Mouse (Mus musculus) adrenal gland (tissue): ENCODE results near the gene Wdr54.

Experiments used
- intact Hi-C: fragments of 180-260 bp; cut with DNase I; formaldehyde crosslinking; loops from one replicate; pipeline ENCODE4 v1.15.1; 2025
- long read RNA-seq, 2 experiments: library from polyadenylated mRNA; unstranded; transcript quantifications; one replicate each; pipeline ENCODE4 v2.0.0; 2020; ENCODE audit warnings: borderline replicate concordance in 1 of 2; ENCODE audit not compliant: insufficient replicate concordance in 1 of 2

Wdr54 gene
- long read RNA-seq, experiment 1, partial matches to known transcripts = 0 of 2 reads
- long read RNA-seq, experiment 1, other reads (novel, unspliced or antisense) = 2 of 2 reads
- long read RNA-seq, experiment 2, partial matches to known transcripts = 0 of 4 reads
- long read RNA-seq, experiment 2, other reads (novel, unspliced or antisense) = 4 of 4 reads

DNA sequence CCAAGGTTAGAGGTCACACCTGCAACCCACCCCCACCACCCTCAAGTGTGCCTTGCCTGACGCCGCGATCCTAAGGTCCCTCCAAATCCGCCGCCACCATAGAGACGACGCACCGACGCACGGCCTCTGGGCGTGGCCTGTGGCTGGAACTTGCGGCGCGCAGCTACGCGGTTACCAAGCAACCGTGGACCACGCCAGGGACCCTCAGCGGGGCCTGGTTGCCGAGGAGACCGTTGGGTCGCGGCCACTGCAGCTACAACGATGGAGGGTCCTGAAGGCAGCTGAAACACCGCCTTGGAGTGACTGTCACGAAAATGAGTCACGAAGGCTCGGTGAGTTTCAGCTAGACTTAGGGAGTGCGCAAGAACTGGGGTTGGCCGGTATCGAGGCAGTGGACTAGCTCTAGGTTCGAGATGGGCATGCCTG, at the start of gene Wdr54, which contains the start of gene 1700003E16Rik:
Gene Wdr54, minus strand, starts transcription at position 139 of the 426 bp plus-strand sequence.
Gene 1700003E16Rik, plus strand, starts transcription at position 146 of the 426 bp plus-strand sequence.
- intact Hi-C loops = loop anchor here (5.0 kb wide), 1 partner anchor 34 kb away; the partner anchor contains the start of gene Wbp1

DNA sequence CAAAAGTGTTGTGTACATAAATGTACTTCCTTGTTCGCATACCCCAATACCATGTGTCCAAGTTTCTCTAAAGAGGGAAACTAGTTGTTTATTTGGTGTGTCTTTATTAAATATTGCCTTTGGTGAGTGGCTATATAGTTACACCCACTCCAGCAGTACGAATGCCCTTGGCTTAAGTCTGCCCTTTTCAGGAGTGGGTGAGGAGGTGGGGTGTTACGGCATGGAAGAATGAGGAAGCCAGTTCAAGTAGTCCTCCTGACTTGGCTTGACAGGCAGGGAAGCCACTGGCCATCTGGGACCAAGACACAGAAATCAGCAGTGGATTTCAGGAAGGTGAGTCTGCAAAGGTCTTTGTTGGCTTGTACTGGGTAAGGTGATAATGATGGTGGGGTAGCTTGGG, 49.7 kb upstream of the Wdr54 start:
- intact Hi-C loops = no loop called here

DNA sequence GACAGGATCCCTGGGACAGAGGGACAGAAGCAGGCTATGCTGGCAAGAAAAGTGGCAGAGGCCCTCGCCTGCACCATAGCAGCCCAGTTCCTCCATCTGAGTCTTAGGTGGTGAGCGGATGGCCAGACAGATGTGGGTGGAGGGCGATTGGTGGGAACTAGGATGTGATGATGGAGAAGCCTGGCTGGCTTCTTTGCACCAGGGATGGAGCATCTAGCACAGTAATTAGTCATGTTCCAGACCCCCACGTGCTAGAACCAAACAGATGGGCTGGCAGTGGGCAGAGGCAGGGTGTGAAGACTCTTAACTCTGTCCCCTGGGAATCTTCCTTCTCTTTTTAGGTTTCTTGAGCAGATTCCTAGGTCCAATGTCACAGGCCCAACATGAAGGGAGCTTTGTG, 47.1 kb upstream of the Wdr54 start:
- intact Hi-C loops = loop anchor here (5.0 kb wide), 1 partner anchor 36 kb away; the partner anchor contains the start of gene Dctn1

DNA sequence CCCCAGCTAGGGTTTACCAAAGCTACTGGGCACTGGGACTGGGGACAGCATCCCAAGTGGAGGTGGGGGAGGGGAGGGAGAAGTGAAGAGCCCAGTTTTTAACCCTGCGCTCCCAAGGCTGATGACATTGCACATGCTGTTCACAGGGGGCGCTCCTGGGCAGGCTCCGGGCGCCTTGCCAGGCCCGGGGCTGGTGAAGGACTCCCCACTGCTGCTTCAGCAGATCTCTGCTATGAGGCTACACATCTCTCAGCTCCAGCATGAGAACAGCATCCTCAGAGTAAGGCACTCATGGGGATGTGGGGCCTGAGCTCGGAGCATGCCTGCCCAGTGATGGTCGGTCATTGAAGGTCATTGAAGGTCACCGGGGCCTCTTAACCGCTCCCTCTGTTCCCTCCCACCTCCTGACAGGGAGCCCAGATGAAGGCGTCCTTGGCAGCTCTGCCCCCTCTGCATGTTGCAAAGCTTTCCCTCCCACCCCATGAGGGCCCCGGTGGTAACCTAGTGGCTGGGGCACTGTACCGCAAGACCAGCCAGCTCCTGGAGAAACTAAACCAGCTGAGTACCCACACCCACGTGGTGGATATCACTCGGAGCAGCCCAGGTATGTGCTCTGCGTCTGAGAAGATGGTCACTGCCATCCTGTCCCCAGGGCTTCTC, 41.3 kb upstream of the Wdr54 start:
- intact Hi-C loops = no loop called here

DNA sequence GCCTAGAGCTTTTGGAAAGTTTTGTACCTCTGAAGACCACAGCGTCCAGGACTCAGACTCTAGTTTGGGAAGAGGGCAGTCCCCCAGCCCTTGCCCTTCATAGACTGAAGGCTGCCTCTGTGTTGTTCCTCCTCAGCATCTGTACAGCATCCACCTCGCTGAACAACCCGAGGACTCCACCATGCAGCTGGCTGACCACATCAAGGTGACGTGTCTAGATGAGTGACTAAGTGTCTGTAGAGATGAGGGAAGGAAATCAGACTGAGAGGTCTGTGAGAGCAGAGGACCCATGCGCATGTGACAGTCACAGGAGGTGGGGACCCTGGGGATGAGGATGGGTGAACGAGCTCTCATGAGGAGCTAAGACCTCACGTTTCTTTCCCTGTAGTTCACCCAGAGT, 37.4 kb upstream of the Wdr54 start:
- intact Hi-C loops = no loop called here

DNA sequence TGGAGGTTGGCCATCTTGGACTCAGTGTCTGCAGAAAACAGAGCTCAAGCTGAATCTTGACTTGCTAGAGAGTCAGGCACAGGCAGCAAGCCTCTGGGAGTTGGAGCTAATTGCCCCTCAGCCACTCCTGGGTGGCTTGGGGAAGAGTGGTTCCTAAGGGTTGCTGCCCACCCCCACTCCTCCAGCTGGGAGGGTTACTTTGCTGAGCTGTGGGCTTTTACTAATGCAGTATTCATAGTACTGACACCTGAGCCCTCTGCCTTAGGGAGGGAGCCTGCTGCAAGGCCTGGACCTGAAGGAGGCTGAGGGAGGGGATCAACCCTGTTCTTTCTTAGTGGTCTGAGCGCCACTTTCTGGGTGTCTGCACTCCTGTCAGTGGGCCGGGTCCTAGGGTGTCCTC, 30.7 kb upstream of the Wdr54 start:
- intact Hi-C loops = no loop called here

DNA sequence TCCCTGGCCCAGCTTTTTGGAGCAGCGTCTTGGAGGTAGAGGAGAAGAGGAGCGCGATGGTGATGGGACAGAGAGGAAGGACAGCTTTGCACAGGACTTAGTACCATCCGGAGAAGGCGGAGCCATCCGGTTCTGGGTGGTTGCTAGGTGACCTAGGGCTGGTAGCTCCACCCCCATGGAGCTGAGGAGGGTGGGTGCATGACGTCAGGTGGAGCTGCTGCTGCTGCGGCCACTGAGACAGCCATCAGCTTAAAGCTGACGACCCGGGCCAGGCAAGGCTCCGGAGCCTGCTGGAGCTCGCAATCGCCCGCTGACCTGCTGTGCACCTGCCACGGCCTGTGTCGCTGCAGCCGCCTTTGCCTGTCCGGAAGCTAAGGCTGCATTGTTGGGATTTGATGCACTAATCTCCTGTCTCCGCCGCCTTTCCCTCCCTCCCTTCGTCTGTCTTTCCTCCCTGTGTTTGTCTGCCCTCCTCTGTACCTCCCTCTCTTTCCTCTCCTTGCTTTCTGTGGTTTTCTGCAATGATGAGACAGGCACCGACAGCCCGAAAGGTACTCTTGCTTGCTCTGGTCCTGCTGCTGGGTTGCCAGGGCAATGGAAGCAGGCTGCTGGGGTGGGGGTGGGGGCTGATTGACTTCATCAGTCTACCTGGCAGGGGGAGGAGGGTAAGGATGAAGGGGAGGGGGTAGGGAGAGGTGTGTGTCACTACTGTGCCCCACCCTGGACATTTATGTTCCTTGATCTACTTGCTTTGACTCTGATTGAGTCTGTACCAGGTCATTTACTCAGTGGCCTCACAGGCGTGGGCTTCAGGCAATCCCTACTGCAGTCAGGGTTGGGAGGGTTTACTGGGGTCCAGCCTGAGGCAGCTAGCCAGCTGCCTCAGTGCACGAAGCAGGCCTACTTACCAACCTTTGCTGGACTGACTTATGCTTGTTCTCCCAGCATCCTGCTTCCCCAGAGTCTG, 30.0 kb upstream of the Wdr54 start:
- intact Hi-C loops = no loop called here

DNA sequence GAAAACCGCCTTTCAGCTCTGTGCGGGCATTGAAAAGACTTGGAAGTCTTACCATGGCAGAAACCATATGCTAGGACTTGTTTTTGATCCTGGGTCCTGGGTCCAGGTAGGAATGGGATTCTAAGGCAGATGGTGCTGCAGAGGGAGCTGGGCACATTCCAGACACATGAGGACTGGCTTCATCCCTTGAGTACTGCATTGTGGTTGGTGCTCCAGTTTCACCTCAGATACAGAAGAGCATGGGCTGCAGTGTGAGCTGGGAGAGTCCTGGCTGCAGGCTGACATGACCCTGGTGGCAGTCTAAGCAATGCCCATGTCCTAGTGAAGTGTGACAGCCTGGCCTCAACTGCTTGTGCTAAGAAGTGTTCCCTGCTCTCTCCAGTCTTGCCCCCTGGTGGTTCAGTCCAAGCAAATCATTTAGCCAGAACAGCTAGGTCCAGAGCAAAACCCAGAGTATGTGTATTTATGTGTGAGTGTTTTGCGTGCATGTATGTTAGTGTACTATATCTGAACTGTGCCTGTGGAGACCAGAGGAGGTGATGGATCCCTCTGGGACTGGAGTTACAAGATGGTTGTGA, 28.8 kb upstream of the Wdr54 start:
- intact Hi-C loops = no loop called here

DNA sequence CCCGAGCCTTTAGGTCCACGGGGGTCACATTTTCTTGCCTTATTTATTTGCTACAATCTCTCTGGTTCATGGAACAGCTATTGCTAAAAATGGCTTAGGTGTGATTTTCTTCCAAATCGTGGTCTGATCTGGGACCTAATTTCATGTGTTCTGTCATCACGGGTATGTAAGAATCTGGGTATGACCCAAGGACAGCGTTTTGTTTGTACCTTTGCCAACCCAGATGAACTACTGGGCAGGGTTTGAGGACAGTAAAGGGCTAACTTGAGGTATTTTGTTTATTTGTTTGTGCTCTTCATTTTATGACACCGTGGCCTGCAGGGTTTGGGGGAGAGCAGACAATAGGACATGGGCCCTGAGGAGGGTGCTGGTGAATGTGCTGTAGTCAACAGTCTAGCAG, 24.4 kb upstream of the Wdr54 start:
- intact Hi-C loops = no loop called here

DNA sequence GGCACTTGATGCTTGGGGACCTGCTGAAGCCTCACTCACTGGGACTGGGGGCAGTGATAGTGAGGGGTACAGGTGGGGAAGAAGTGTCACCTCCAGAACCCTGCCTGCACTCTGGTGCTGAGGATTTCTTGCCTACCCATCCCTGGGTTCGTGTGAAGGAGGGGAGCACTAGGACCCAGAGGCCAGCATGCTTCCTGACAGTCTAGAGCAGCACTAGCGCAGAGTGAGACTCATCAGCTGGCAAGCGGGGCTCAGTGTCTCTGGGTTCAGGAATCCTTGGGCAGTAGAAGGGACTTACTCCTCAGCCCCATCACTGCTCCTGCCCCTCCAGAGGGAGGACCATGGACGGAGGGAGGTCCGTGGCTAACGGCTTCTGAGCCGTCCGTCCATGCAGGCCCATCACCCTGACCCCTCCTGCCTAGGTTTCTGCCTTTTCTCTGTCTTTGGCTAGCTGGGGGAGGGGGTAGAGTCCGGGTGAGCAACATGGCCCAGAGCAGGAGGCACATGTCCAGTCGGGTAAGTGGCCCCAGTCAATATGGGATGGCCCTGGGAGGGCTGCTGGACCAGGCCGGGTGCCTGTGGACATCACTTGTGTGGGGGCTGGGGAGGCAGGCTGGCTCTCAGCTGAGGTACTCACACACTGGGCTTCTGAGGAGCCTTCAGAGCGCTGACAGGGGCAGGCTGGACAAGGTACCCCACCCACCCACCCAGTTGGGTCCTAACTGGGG, 23.4 kb upstream of the Wdr54 start:
- intact Hi-C loops = no loop called here

GRCm38 (mm10) chr6:83175996-83176395, 19.8 kb upstream of the Wdr54 start:
- intact Hi-C loops = no loop called here

DNA sequence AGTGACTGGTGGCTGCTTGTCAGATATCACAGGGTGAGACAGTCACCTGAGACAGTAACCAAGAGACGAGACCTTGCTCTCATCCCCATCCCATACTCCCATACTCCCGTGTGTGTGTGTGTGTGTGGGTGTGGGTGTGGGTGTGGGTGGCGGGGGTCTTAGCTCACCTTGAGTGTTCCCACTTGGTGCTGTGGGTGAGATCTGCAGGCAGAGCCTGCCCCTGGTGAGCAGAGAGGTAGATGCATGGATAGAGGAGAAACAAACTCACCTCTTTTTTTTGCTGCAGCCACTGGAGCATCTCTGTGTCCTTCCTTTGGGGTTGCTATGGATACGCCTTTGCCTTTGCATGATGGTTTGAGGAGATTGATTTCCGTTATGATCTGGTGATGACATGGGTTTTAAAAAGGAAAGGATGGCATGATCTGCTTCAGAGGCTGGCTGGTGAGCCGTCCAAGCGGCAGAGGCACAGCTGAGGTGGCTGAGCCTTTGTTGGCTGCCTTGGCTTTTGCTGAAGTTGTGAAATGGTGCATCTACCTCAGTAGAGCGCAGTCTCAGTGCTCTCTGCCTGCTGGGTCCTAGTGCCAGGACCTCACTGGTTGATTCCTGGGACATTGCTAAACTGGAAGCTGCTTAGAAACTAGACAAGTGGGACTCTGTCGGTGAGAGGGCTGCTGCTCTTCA, 16.2 kb upstream of the Wdr54 start:
- intact Hi-C loops = no loop called here

DNA sequence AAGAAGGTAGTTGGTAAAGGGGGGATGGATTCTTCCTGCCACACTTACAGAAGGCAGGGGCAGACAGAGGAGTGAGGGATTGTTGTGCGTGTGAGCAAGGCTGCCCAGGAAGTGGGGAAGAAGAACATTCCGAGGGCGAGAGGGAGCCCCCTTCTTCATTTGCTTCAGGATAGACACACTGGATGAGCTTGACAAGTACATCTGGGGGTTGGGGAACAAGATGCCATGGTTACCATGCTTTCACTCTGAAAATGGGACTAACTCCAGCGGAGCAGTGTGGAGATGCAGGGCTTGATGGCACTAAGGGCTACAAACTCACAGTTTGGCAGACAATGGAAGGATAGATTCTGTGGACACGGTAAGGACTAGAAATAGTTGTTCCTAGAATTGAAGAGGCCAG, 14.9 kb upstream of the Wdr54 start:
- intact Hi-C loops = no loop called here

DNA sequence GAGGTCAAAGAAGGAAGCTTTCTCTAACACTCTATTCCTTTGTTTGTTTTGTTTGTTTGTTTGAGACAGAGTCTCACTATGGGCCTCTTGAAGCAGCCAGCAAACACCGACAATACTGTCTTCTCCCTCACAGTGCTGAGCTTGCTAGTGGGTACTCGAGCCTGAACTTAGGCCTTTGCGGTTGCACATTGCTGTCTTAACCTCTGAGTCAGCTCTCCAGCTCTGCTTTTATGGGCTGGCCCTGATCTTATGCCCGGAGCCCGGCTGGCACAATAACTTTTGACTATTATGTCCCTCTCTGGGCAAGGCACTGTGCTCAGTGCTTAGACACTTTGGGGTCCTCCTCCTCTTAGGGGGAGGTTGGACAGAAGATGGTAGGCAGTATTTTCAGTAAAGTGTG, 13.7 kb upstream of the Wdr54 start:
- intact Hi-C loops = loop anchor here (5.0 kb wide), 1 partner anchor 32 kb away; no protein-coding TSS in a partner anchor

- intact Hi-C loops = loop anchor here (5.0 kb wide), 1 partner anchor 36 kb away; no protein-coding TSS in a partner anchor
These were observed 10.0 kb upstream of the Wdr54 start for GRCm38 (mm10) chr6:83166243-83166630.

- intact Hi-C loops = loop anchor here (5.0 kb wide), 1 partner anchor 37 kb away; no protein-coding TSS in a partner anchor
These were observed 9.5 kb upstream of the Wdr54 start, which contains the start of gene Dctn1 for GRCm38 (mm10) chr6:83165607-83166242. TSS of gene Dctn1 (plus strand) at chr6:83165920.

DNA sequence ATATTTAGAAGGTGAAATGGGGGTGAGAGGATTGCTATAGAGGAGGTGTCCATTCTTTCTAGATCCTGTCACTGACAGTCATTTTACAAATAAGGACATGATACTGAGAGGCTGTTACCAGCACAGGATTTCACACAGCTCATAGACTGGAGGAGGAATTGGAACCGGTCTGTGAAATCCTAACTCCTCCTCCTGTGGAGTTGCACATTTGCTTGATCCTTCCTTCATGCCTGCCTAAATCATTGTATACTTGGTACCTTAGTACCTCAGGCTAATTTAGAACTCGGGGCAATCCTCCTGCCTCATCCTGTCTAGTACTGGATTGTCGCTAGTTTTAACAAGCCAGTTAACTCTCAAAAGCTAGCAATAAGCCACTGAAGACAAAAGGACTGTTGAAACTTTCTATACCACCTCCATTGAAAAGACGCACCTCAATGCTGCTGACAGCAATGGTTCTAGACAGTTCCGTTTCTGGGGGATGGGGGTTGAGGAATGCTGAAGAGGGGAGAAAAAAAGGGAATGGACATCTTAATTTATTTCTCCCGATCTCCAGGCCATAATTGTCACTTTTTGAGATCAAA, 8.9 kb upstream of the Wdr54 start:
- intact Hi-C loops = loop anchor here (5.0 kb wide), 1 partner anchor 37 kb away; no protein-coding TSS in a partner anchor

DNA sequence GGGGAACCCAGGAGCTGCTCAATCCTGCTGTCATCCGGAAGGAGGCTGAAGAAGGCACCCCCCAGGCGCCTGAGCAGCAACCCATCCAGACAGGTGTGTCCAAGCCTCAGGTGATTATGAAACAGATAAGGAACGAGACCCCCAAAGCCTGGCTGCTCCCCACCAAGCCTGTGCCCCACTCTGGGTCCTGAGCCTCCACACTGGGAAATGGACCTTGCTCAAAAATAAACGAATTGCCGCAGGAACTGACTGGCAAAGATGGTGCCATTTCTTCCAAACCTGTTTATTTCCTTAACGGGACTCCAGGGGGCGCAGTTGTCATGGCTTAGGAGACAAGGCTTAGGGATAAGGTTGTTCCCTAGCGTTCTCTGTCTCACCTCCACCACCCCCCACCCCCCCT, 6.5 kb upstream of the Wdr54 start:
- intact Hi-C loops = loop anchor here (5.0 kb wide), 2 partner anchors 105 to 120 kb away; no protein-coding TSS in a partner anchor
